Mouse (Mus musculus): ENCODE measurements around the gene Zc3h7b.
"Not testable (repeated sequence)": the region's sequence is repeated elsewhere in the genome, so short reads cannot be mapped to it uniquely, and the experiment has no call there.

Zc3h7b gene

GRCm38 (mm10) chr15:81744992-81745600 is at the start of gene Zc3h7b, which contains the start of gene Rangap1:
Gene Zc3h7b (plus strand): TSS chr15:81745057.
Gene Rangap1 (minus strand): TSS chr15:81745530.
- DNase-seq (ENCODE audit: extremely low spot score) = peak; percentile 79

- no peak for DNase-seq (ENCODE audit: extremely low spot score)
These were observed 47.7 kb upstream of the Zc3h7b start, which contains the start of gene Chadl for GRCm38 (mm10) chr15:81697175-81697574. Gene Chadl (minus strand): TSS chr15:81697287.

GRCm38 (mm10) chr15:81697847-81698246 is 47.0 kb upstream of the Zc3h7b start:
- DNase-seq (ENCODE audit: extremely low spot score) = no peak

- no peak for DNase-seq (ENCODE audit: extremely low spot score)
These were observed 46.3 kb upstream of the Zc3h7b start for GRCm38 (mm10) chr15:81698532-81698931.

GRCm38 (mm10) chr15:81700161-81700560 is 44.7 kb upstream of the Zc3h7b start:
- DNase-seq (ENCODE audit: extremely low spot score) = no peak

- DNase-seq (ENCODE audit: extremely low spot score) = no peak
These were observed 44.3 kb upstream of the Zc3h7b start for GRCm38 (mm10) chr15:81700601-81701000.

- DNase-seq (ENCODE audit: extremely low spot score) = not testable (repeated sequence)
These were observed 43.5 kb upstream of the Zc3h7b start for GRCm38 (mm10) chr15:81701350-81701749.

GRCm38 (mm10) chr15:81702306-81703093 is 42.4 kb upstream of the Zc3h7b start:
- DNase-seq (ENCODE audit: extremely low spot score) = no peak

GRCm38 (mm10) chr15:81703094-81703489 is 41.8 kb upstream of the Zc3h7b start:
- DNase-seq (ENCODE audit: extremely low spot score) = no peak

- no peak for DNase-seq (ENCODE audit: extremely low spot score)
These were observed 35.9 kb upstream of the Zc3h7b start for GRCm38 (mm10) chr15:81708991-81709390.

GRCm38 (mm10) chr15:81709686-81710085 is 35.2 kb upstream of the Zc3h7b start:
- DNase-seq (ENCODE audit: extremely low spot score) = no peak

GRCm38 (mm10) chr15:81710801-81711200 is 34.1 kb upstream of the Zc3h7b start:
- DNase-seq (ENCODE audit: extremely low spot score) = no peak

GRCm38 (mm10) chr15:81713742-81714141 is 31.1 kb upstream of the Zc3h7b start:
- no peak for DNase-seq (ENCODE audit: extremely low spot score)

- DNase-seq (ENCODE audit: extremely low spot score) = no peak
These were observed 26.3 kb upstream of the Zc3h7b start for GRCm38 (mm10) chr15:81718336-81719138.

- DNase-seq (ENCODE audit: extremely low spot score) = no peak
These were observed 25.7 kb upstream of the Zc3h7b start for GRCm38 (mm10) chr15:81719139-81719531.

- no peak for DNase-seq (ENCODE audit: extremely low spot score)
These were observed 22.5 kb upstream of the Zc3h7b start for GRCm38 (mm10) chr15:81722361-81722760.

GRCm38 (mm10) chr15:81723653-81724052 is 21.2 kb upstream of the Zc3h7b start:
- DNase-seq (ENCODE audit: extremely low spot score) = no peak

GRCm38 (mm10) chr15:81725965-81726364 is 18.9 kb upstream of the Zc3h7b start:
- DNase-seq (ENCODE audit: extremely low spot score) = no peak

GRCm38 (mm10) chr15:81729241-81729791 is 15.5 kb upstream of the Zc3h7b start:
- DNase-seq (ENCODE audit: extremely low spot score) = peak; percentile 30

- DNase-seq (ENCODE audit: extremely low spot score) = peak; percentile 98
These were observed 14.8 kb upstream of the Zc3h7b start for GRCm38 (mm10) chr15:81729792-81730635.

GRCm38 (mm10) chr15:81735075-81735474 is 9.8 kb upstream of the Zc3h7b start:
- DNase-seq (ENCODE audit: extremely low spot score) = no peak

All from embryo, embryonic 9.5 days (tissue).